Mouse (Mus musculus) stomach, postnatal 0 days (tissue): Measurements from ENCODE around the gene P3h3. TPM values are rescaled to one million over a fixed set of nuclear protein-coding genes. Genes with fewer than 3 reads are reported as not detected.

Experiments used
- ATAC-seq: fragments of 200-750 bp; cut with Nextera tagmentation; 2 replicates; pipeline ENCODE4 v1.8.0; 2017; ENCODE audit not compliant: low FRiP score, low TSS enrichment
- DNase-seq: peaks from one replicate; pipeline ENCODE4 v3.0.0-alpha.2; 2016; ENCODE audit warnings: low spot score
- H3K27ac ChIP-seq: fragments of 300-500 bp; sonication (generic); replicated peaks from 2 replicates; pipeline ENCODE4 v1.5.1; 2014; ENCODE audit warnings: mild to moderate bottlenecking, control low read depth
- H3K27me3 ChIP-seq: fragments of 300-500 bp; sonication (generic); 2 replicates; pipeline ENCODE4 v1.6.1; 2014; ENCODE audit warnings: low read length; ENCODE audit not compliant: control insufficient read depth, insufficient read depth
- H3K36me3 ChIP-seq: fragments of 300-500 bp; sonication (generic); 2 replicates; pipeline ENCODE4 v1.6.1; 2014; ENCODE audit warnings: low read length, mixed read lengths; ENCODE audit not compliant: control insufficient read depth, insufficient read depth
- H3K4me1 ChIP-seq: fragments of 300-500 bp; sonication (generic); replicated peaks from 2 replicates; pipeline ENCODE4 v1.6.1; 2014; ENCODE audit warnings: antibody characterized with exemption; ENCODE audit not compliant: control insufficient read depth, insufficient read depth
- H3K4me2 ChIP-seq: fragments of 300-500 bp; sonication (generic); replicated peaks from 2 replicates; pipeline ENCODE4 v1.6.1; 2014; ENCODE audit warnings: low read depth, mild to moderate bottlenecking, control low read depth, moderate library complexity
- H3K4me3 ChIP-seq: fragments of 300-500 bp; sonication (generic); 2 replicates; pipeline ENCODE4 v1.5.1; 2014; ENCODE audit warnings: low read depth, low read length, control low read depth
- H3K9ac ChIP-seq: fragments of 300-500 bp; sonication (generic); 2 replicates; pipeline ENCODE4 v1.6.1; 2014; ENCODE audit warnings: mild to moderate bottlenecking, low read length, control low read depth, mixed read lengths
- H3K9me3 ChIP-seq: fragments of 300-500 bp; sonication (generic); 2 replicates; pipeline ENCODE4 v1.6.1; 2016; ENCODE audit warnings: low read length; ENCODE audit not compliant: control insufficient read depth
- CTCF ChIP-seq: IDR thresholded peaks from 2 replicates; pipeline ENCODE4 v1.5.1; 2016; ENCODE audit warnings: antibody characterized with exemption, low read depth, mild to moderate bottlenecking, moderate library complexity
- EP300 ChIP-seq: optimal IDR thresholded peaks from 2 replicates; pipeline ENCODE3; 2016; ENCODE audit warnings: antibody characterized with exemption
- WGBS: fragments of 180-500 bp; shearing (Covaris S2); extraction: QIAGEN DNeasy Blood & Tissue Kit; methylation state at CpG from one replicate; pipeline ENCODE4 v1.1.7; 2014; 5-methylcytosine and 5-hydroxymethylcytosine counted together
- polyA plus RNA-seq: library from polyadenylated mRNA; unstranded; fragments of >200 nt; fragmentation: Nextera tagmentation; extraction: Ambion mirVana; gene quantifications from 2 replicates; pipeline ENCODE4 v1.2.1, GENCODE M21; 2015

The P3h3 gene
- polyA plus RNA-seq, 1 experiment from 2014 or later: 9.7 TPM

DNA sequence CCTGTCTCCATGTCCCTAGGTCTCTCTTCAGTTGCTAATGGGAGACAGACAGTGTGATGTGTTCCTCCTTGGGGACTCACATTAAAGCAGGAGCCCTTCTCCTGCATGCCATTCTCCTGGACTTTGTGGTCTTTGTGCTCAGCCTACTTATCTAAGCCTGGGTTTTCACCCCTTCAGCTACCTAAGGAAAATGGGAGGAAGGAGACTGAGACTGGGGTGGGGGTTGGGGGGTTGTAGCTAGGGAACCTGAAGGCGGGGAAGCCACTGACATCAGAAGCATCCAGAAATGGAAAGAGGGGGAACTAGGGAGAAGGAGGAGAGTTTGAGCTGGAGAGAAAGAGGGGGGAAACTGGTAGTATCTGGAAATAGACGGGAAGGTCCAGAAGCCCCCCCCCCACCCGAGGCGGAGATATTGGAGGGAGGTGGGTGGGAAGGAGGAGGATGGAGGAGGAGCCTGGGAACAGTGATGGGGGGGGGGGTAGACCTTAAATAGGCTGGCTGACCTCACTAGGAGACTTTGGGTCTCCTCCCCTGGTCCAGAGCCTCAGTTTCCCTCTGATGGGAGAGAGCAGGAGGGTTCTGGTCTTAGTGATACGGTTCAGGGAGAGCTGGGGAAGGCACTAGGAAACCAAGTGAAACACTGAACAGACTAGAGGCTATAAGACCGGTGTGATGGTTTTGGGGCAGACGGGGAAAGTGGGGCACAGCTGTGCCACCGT is 5.0 kb upstream of the P3h3 start:
- no peak for ATAC-seq

DNA sequence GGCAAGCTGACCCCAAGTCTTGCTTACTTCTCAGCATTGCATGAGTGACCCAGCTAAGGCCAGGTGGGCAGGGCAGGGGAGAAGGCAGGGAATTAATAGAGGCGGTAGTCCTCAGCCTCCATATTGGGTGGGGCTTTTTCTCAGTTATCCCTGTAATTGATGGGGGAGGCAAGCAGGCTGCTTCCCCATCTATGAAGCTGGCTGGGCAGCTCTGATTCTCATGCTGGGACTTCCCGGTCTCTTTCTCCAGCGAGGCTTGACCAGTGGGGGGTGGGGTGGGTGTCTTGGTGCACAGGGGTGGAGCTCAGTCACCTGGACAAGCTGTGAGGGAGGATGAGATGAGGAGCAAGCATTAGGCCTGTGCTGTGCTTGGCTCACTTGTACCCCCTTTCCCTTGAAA is 4.2 kb upstream of the P3h3 start:
- H3K4me2 ChIP-seq: no peak overlapping the region
- no peak overlapping the region for H3K9ac ChIP-seq
- DNase-seq: no peak
- no peak for ATAC-seq
- no peaks in the 10 kb centered on the region; the same call in 1 of the 2 replicates for H3K27me3 ChIP-seq
- H3K4me1 ChIP-seq: no peaks in the 10 kb centered on the region
- H3K9me3 ChIP-seq: no peaks in the 10 kb centered on the region
- H3K36me3 ChIP-seq: no peaks in the 10 kb centered on the region
- H3K27ac ChIP-seq: no peak overlapping the region
- TF ChIP-seq EP300 (no peak), CTCF (no peak)
- H3K4me3 ChIP-seq: no peak overlapping the region
- 53% methylated on average over 3 of the region's 3 CpGs for WGBS

More for the DNA sequence above, 5.0 kb upstream of the P3h3 start:
- Histone ChIP-seq H3K27me3 (no peaks in the 10 kb centered on the region; the same call in 1 of the 2 replicates), H3K4me1 (no peaks in the 10 kb centered on the region), H3K4me3 (no peak overlapping the region), H3K4me2 (peak overlapping the region; percentile 93), H3K36me3 (no peaks in the 10 kb centered on the region), H3K27ac (no peak overlapping the region), H3K9me3 (no peaks in the 10 kb centered on the region), H3K9ac (no peak overlapping the region)
- no peak for DNase-seq
- WGBS: 16% methylated on average over 8 of the region's 8 CpGs
- TF ChIP-seq CTCF (no peak), EP300 (no peak)

DNA sequence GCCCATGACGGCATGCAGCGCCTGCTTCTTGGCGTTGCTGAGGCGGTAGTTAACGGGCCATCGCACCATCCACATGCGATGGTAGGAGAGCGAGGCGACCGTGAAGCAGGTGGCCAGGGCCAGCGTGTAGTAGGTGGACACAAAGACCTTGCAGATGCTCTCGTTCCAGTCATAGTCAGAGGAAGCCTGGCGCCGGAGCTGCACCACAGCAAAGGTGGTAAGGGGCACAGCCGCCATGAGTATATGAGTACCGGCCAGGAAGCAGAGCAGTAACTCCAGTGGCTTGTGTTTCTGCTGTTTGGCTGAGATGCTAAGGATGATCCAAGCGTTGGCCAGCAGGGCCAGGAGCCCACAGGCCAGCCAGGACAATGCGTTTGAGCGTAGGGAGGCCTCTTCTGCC is 3.7 kb upstream of the P3h3 start:
- H3K9me3 ChIP-seq: no peaks in the 10 kb centered on the region
- 85% methylated on average over 19 of the region's 19 CpGs for WGBS
- no peak overlapping the region for H3K9ac ChIP-seq
- ATAC-seq (no peak), DNase-seq (no peak)
- no peak overlapping the region for H3K4me2 ChIP-seq
- no peak overlapping the region for H3K27ac ChIP-seq
- no peak for TF ChIP-seq EP300
- TF ChIP-seq CTCF: no peak
- no peaks in the 10 kb centered on the region; the same call in 1 of the 2 replicates for H3K27me3 ChIP-seq
- no peaks in the 10 kb centered on the region for H3K36me3 ChIP-seq
- no peaks in the 10 kb centered on the region for H3K4me1 ChIP-seq
- H3K4me3 ChIP-seq: no peak overlapping the region

DNA sequence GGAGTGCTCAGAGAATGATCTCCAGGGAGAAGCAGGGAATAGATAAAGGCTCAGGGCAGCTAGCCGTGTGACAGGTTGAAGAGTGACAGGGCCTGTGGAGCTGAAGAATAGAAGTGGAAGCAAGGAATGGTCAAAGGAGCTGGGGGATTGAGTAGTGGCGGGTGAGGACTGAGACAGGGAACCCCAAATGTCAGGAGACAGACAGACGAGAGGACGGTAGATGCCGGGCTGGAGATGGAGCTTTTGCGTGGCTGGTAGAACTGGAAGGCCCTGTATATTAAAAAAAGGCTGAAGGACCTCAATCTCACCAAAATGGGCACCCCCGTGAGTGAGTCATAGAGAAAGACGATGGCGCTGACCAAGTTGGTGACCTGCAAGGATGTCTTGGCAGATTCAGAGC is 3.0 kb upstream of the P3h3 start:
- Histone ChIP-seq H3K9ac (no peak overlapping the region), H3K27me3 (no peaks in the 10 kb centered on the region; the same call in 1 of the 2 replicates), H3K4me3 (no peak overlapping the region), H3K4me1 (no peaks in the 10 kb centered on the region), H3K4me2 (no peak overlapping the region), H3K27ac (no peak overlapping the region), H3K9me3 (no peaks in the 10 kb centered on the region), H3K36me3 (no peaks in the 10 kb centered on the region)
- no peak for TF ChIP-seq CTCF
- no peak for TF ChIP-seq EP300
- DNase-seq: no peak
- ATAC-seq: no peak
- WGBS: 84% methylated on average over 9 of the region's 9 CpGs

DNA sequence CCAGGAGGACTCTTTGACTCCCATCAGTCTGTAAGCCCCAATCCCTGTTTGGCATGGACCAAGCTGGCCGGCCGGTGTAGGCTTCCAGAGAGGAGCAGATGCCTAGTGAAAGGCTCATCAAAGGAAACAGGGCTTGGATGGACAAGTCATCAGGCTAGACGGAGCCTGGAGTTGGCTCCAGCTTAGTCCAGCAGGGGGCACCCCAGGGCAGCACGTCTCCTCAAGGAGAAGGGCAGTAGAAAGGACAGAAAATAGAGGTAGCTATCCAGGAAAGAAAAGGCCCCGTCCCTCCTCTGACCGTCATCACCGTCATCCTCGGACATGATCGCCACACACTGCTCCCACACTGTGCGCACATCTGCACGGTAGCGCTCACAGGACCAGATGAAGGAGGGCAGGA is 2.2 kb upstream of the P3h3 start:
- peak; percentile 48 for ATAC-seq
- Histone ChIP-seq H3K4me3 (no peak overlapping the region), H3K36me3 (no peaks in the 10 kb centered on the region), H3K27ac (no peak overlapping the region), H3K9me3 (no peaks in the 10 kb centered on the region), H3K27me3 (no peaks in the 10 kb centered on the region; the same call in 1 of the 2 replicates), H3K9ac (no peak overlapping the region), H3K4me1 (no peaks in the 10 kb centered on the region), H3K4me2 (no peak overlapping the region)
- peak; percentile 90 for DNase-seq
- TF ChIP-seq EP300 (no peak), CTCF (peak; percentile 95)
- 11% methylated on average over 12 of the region's 12 CpGs for WGBS

DNA sequence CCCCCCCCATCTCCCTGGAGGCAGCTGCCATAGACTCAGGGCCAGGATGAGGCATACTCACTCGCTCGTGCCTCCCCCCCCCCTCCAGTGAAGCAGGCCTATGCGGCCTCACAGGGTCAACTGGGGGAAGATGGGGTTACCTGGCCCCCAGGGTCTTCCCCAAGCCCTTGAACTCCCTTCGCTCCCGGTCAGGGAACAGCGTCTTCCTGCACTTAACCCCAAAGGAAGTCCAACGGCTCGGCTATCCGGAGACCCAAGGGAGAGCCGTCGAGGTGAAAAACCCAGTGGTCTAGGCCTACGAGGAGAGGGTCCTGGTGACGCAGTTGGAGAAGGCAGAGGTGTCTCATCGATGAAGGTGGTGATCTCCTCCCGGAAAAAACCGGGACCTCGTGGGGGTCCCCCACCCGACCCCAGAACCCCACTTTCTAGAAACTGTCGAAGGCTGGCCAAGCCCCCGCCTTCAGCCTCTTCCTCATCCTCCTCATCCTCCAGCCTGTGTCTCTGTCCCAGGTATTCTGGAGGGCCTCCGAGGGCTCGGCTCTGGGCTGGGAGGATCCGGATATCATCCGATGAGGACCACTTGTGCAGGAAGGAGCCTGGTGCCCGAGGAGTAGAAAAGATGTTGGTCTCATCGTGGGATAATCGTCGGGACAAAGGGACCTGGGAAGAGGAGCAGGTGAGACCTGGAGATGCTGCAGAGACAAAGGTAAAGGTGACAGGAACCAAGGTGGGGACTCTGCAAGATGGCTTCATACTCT is 1.2 kb upstream of the P3h3 start:
- Histone ChIP-seq H3K36me3 (no peaks in the 10 kb centered on the region), H3K4me1 (no peaks in the 10 kb centered on the region), H3K9ac (no peak overlapping the region), H3K9me3 (no peaks in the 10 kb centered on the region), H3K27me3 (no peaks in the 10 kb centered on the region; the same call in 1 of the 2 replicates), H3K27ac (no peak overlapping the region), H3K4me2 (no peak overlapping the region), H3K4me3 (no peak overlapping the region)
- no peak for DNase-seq
- 72% methylated on average over 28 of the region's 28 CpGs for WGBS
- ATAC-seq: no peak
- TF ChIP-seq EP300 (no peak), CTCF (no peak)
